Comparison of ENCODE assay signal across 7 mouse cellular contexts in genomic region chrX:74254153-74254887, GRCm38 (mm10). TPM values are rescaled to one million over a fixed set of nuclear protein-coding genes. Genes with fewer than 3 reads are reported as not detected.
DNase-seq lines count a peak whose midpoint lies in the region; ATAC-seq lines count a peak whose summit lies in the region.

Gene Emd, plus strand, starts transcription at chrX:74254687.

- intact Hi-C loops in gastrocnemius, postnatal 36 days (cut with DNase I): loop anchor here (5.0 kb wide), 1 partner anchor 48 kb away; the partner anchor contains the start of gene Gdi1

- H3K9me3 ChIP-seq in intestine, embryonic 16.5 days (ENCODE audit: control insufficient read depth, low read length): no peaks in the 10 kb centered on the region
- H3K9me3 ChIP-seq in limb, embryonic 10.5 days (replicated peaks): no peaks in the 10 kb centered on the region
- H3K9me3 ChIP-seq in midbrain, embryonic 13.5 days: no peaks in the 10 kb centered on the region

- peak within 1 kb of the TSS; percentile 70 for H3K4me2 ChIP-seq in intestine, embryonic 16.5 days (ENCODE audit: low read depth, low read length)
- H3K4me2 ChIP-seq in midbrain, embryonic 13.5 days (replicated peaks): peak within 1 kb of the TSS; percentile 75

- ATAC-seq in intestine, embryonic 16.5 days: peak; percentile 98
- ATAC-seq in midbrain, embryonic 13.5 days: peak; percentile 98

- 18% methylated on average over 39 of the region's 39 CpGs for WGBS in intestine, embryonic 16.5 days
- WGBS in limb, embryonic 10.5 days: 13% methylated on average over 39 of the region's 39 CpGs
- 35% methylated on average over 39 of the region's 39 CpGs for WGBS in midbrain, embryonic 13.5 days

- peak within 1 kb of the TSS; percentile 62 for H3K4me3 ChIP-seq in intestine, embryonic 16.5 days (ENCODE audit: low read length)
- H3K4me3 ChIP-seq in limb, embryonic 10.5 days: peak within 1 kb of the TSS; percentile 66
- peak within 1 kb of the TSS; percentile 55 for H3K4me3 ChIP-seq in midbrain, embryonic 13.5 days (replicated peaks)

- peaks cover 3% of the 10 kb centered on the region; the same call in 1 of the 2 replicates for H3K4me1 ChIP-seq in intestine, embryonic 16.5 days (ENCODE audit: control insufficient read depth, insufficient read depth, low read length)
- H3K4me1 ChIP-seq in limb, embryonic 10.5 days: peaks cover 7% of the 10 kb centered on the region
- peaks cover 6% of the 10 kb centered on the region for H3K4me1 ChIP-seq in midbrain, embryonic 13.5 days (replicated peaks)

- H3K27ac ChIP-seq in intestine, embryonic 16.5 days (ENCODE audit: low read length): peak within 1 kb of the TSS; percentile 92
- peak within 1 kb of the TSS; percentile 91 for H3K27ac ChIP-seq in limb, embryonic 10.5 days
- H3K27ac ChIP-seq in midbrain, embryonic 13.5 days: peak within 1 kb of the TSS; percentile 84

- peak within 1 kb of the TSS; percentile 77 for H3K9ac ChIP-seq in intestine, embryonic 16.5 days (ENCODE audit: low read depth, low read length)
- peak within 1 kb of the TSS; percentile 76 for H3K9ac ChIP-seq in midbrain, embryonic 13.5 days (replicated peaks)

- H3K36me3 ChIP-seq in intestine, embryonic 16.5 days (ENCODE audit: control insufficient read depth, insufficient read depth, low read length): no peaks in the 10 kb centered on the region
- peaks cover 28% of the 10 kb centered on the region for H3K36me3 ChIP-seq in limb, embryonic 10.5 days
- peaks cover 11% of the 10 kb centered on the region; the same call in 1 of the 2 replicates for H3K36me3 ChIP-seq in midbrain, embryonic 13.5 days

- DNase-seq in adrenal gland, adult 8-10 months: peak; percentile 91
- DNase-seq in embryo, embryonic 11.5 days (ENCODE audit: low read depth, low spot score): peak; percentile 76
- peak; percentile 72 to 81 for DNase-seq in gastrocnemius, postnatal 36 days
- DNase-seq in limb, embryonic 10.5 days (ENCODE audit: low spot score): peak; percentile 87
- DNase-seq in spleen, adult 12 weeks (ENCODE audit: low spot score): peak; percentile 82

- H3K27me3 ChIP-seq in intestine, embryonic 16.5 days (replicated peaks; ENCODE audit: control insufficient read depth, insufficient read depth, low read length): no peaks in the 10 kb centered on the region
- H3K27me3 ChIP-seq in limb, embryonic 10.5 days (ENCODE audit: low read depth, poor library complexity, severe bottlenecking): peaks cover 19% of the 10 kb centered on the region
- no peaks in the 10 kb centered on the region for H3K27me3 ChIP-seq in midbrain, embryonic 13.5 days

RNA-seq across cellular contexts. Expression of gene Emd, which starts in this region (rescaled TPM):
- total RNA-seq in adrenal gland, adult 8-10 months (2022): 10 to 100 TPM; 47.9 to 68.8 (median 57.1) TPM
- total RNA-seq in gastrocnemius, postnatal 36 days (2021): 10 to 100 TPM; 18.1 to 20.5 TPM
- 18.3 and 22.5 TPM in 2 replicates for polyA plus RNA-seq in intestine, embryonic 16.5 days (2015; fragmentation: Nextera tagmentation; extraction: Ambion mirVana)
- polyA plus RNA-seq in limb, embryonic 10.5 days (2016; fragmentation: Nextera tagmentation; extraction: Ambion mirVana): 25.2 and 29.8 TPM in 2 replicates
- 19.2 and 20.4 TPM in 2 replicates for polyA plus RNA-seq in midbrain, embryonic 13.5 days (2015; fragmentation: Nextera tagmentation; extraction: Ambion mirVana)

Comparison
In these comparisons a context has a peak if more than half of its experiments do, and no peak if none do; other contexts are left out.
1. Peak in every context shown above with its lines: DNase-seq, ATAC-seq, H3K4me3 ChIP-seq and H3K27ac ChIP-seq.